ENCODE assay signal across 1 mouse cellular context in the genomic region with DNA sequence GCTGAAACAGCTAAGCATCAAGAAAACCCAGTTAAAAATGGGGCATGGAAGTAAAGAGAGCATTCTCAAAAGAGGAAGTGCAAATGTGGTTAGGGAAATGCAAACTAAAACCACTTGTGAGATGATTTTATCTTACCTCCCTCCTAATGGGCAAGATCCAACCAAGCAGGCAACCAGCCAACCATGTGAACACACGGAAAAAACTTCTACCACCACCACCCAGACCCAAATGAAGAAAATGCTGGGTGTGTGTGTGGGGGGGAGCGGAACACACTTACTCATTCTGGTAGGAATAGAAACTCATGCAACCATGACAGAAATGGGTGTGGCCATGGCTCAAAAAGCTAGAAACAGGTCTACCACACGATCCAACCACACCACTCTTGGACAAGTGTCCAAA.
TF ChIP-seq lines count a peak whose summit lies in the region.

No protein-coding gene starts in this region.

TF ChIP-seq in MEL, 35 proteins besides CTCF, POLR2A, EP300 and RAD21 (continued from another document):
- TF ChIP-seq ZKSCAN1 (IDR thresholded peaks at IDR 0.05; ENCODE audit: low read depth, low read length) (no peak), MAX (IDR thresholded peaks at IDR 0.05; ENCODE audit: low read length) (peak; percentile 67)
TF ChIP-seq in MEL: peak in this region for 11.
